Mouse (Mus musculus) embryonic fibroblast, embryonic 13.5 days (primary cell): ENCODE data around the gene Lasp1.

ENCODE experiments used
- CTCF ChIP-seq: IDR thresholded peaks from 2 replicates; pipeline ENCODE4 v1.5.1; 2011; ENCODE audit warnings: mild to moderate bottlenecking, control low read depth, low read length, moderate library complexity, borderline replicate concordance; ENCODE audit not compliant: insufficient read depth
- POLR2A ChIP-seq: IDR thresholded peaks from 2 replicates; pipeline ENCODE4 v1.6.1; 2011; ENCODE audit warnings: low read depth, mild to moderate bottlenecking, control low read depth, low read length, moderate library complexity

DNA sequence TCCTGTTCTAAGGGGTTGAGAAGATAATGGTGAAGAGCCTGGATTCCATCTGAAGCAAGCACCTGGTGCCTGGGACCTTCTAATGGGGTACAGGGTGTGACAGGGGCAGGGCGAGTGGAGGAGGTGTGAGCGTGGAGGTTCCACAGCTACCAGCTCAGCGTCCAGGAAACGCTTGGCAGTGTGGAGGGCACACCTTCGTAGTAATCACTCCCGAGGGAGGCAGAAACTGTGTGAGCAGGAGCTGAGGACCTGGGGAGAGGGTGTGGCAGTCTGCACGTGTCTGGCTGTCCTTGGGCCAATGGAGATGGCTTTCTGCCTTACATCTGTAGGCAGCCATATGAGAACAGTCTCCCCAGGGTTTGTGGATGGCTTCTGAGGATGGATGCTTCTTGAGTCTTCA lies 14.3 kb downstream of the Lasp1 start:
- TF ChIP-seq CTCF (no peak), POLR2A (no peak)
